Mouse (Mus musculus): Measurements from ENCODE around the gene Wdr70.
A peak's percentile ranks its signal among the peaks of the same experiment; 100 is the strongest.

Wdr70 gene

GRCm38 (mm10) chr15:7931605-7932008 lies 167.4 kb downstream of the Wdr70 start:
- DNase-seq (ENCODE audit: low spot score), result peak; percentile 47

- no peak for DNase-seq (ENCODE audit: low spot score)
Observed at GRCm38 (mm10) chr15:7925382-7925781, 173.6 kb downstream of the Wdr70 start.

- no peak for DNase-seq (ENCODE audit: low spot score)
Observed at GRCm38 (mm10) chr15:7923281-7923680, 175.7 kb downstream of the Wdr70 start.

- DNase-seq (ENCODE audit: low spot score), result no peak
Observed at GRCm38 (mm10) chr15:7922291-7923037, 176.5 kb downstream of the Wdr70 start.

- DNase-seq (ENCODE audit: low spot score), result no peak
Observed at GRCm38 (mm10) chr15:7921124-7921523, 177.9 kb downstream of the Wdr70 start.

- no peak for DNase-seq (ENCODE audit: low spot score)
Observed at GRCm38 (mm10) chr15:7906491-7907035, 192.4 kb downstream of the Wdr70 start.

GRCm38 (mm10) chr15:7899286-7899685 lies 199.7 kb downstream of the Wdr70 start:
- DNase-seq (ENCODE audit: low spot score), result no peak

GRCm38 (mm10) chr15:7891547-7892282 lies 207.3 kb downstream of the Wdr70 start:
- no peak for DNase-seq (ENCODE audit: low spot score)

GRCm38 (mm10) chr15:7890286-7890685 lies 208.7 kb downstream of the Wdr70 start:
- no peak for DNase-seq (ENCODE audit: low spot score)

- no peak for DNase-seq (ENCODE audit: low spot score)
Observed at GRCm38 (mm10) chr15:7889362-7889674, 209.7 kb downstream of the Wdr70 start.

GRCm38 (mm10) chr15:7888617-7889361 lies 210.2 kb downstream of the Wdr70 start:
- no peak for DNase-seq (ENCODE audit: low spot score)

- no peak for DNase-seq (ENCODE audit: low spot score)
Observed at GRCm38 (mm10) chr15:7886591-7886990, 212.4 kb downstream of the Wdr70 start.

GRCm38 (mm10) chr15:7885106-7885505 lies 213.9 kb downstream of the Wdr70 start:
- DNase-seq (ENCODE audit: low spot score), result no peak

GRCm38 (mm10) chr15:7884181-7884580 lies 214.8 kb downstream of the Wdr70 start:
- DNase-seq (ENCODE audit: low spot score), result no peak

GRCm38 (mm10) chr15:7879956-7880355 lies 219.1 kb downstream of the Wdr70 start:
- DNase-seq (ENCODE audit: low spot score), result no peak

GRCm38 (mm10) chr15:7878861-7879260 lies 220.1 kb downstream of the Wdr70 start:
- DNase-seq (ENCODE audit: low spot score), result no peak

GRCm38 (mm10) chr15:7877560-7878467 lies 221.2 kb downstream of the Wdr70 start:
- DNase-seq (ENCODE audit: low spot score), result no peak

- no peak for DNase-seq (ENCODE audit: low spot score)
Observed at GRCm38 (mm10) chr15:7875879-7876278, 223.1 kb downstream of the Wdr70 start.

- no peak for DNase-seq (ENCODE audit: low spot score)
Observed at GRCm38 (mm10) chr15:7872473-7872872, 226.5 kb downstream of the Wdr70 start.

GRCm38 (mm10) chr15:7865305-7865704 lies 233.7 kb downstream of the Wdr70 start:
- no peak for DNase-seq (ENCODE audit: low spot score)

- no peak for DNase-seq (ENCODE audit: low spot score)
Observed at GRCm38 (mm10) chr15:7863328-7863727, 235.7 kb downstream of the Wdr70 start.

- DNase-seq (ENCODE audit: low spot score), result no peak
Observed at GRCm38 (mm10) chr15:7862890-7863289, 236.1 kb downstream of the Wdr70 start.
